Mouse (Mus musculus) cerebellum, postnatal 14 days (tissue): Measurements from ENCODE around the gene Mast1.
A peak's percentile ranks its signal among the peaks of the same experiment; 100 is the strongest.
"Not testable (repeated sequence)": the region's sequence is repeated elsewhere in the genome, so short reads cannot be mapped to it uniquely, and the experiment has no call there.

Experiments used
- DNase-seq, 2 experiments: peaks; one replicate each; pipeline ENCODE4 v3.0.0; 2021; ENCODE audit warnings: mixed read lengths in 2 of 2

Gene Mast1

DNA sequence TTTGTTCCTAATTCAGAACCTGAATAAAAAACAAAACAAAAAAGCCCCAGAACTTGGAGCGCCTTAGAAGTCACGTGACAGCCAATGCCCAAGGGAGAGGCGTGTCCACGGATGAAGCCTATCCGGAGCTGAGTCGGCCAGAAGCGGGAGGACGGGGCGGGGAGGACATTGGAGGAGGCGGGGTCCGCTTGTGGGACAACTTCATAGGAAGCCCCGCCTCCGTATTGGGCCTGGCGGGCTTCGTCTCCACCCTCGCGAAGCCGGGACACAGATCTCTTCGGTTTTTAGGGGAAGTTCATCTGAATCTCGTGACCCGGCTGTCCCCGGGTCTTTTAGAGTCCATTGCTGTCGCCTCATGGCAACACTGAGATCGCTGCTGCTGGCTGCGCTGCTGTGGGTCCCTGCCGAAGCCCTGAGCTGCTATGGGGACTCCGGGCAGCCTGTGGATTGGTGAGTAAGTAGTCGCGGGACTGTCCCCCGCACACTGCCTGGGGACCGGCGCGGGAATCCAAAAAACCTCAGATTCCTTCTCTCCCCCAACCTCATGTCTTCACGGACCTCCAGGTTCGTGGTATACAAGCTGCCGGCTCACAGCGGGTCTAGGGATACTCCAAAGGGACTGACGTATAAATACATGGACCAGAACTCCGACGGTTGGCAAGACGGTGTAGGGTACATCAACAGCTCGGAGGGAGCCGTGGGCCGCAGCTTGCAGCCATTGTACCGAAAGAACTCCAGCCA, 28.6 kb downstream of the Mast1 start, which contains the start of gene Dnase2a:
Gene Dnase2a, plus strand, starts transcription at position 140 of the 741 bp plus-strand sequence.
- DNase-seq, result peak; percentile 80 to 88

DNA sequence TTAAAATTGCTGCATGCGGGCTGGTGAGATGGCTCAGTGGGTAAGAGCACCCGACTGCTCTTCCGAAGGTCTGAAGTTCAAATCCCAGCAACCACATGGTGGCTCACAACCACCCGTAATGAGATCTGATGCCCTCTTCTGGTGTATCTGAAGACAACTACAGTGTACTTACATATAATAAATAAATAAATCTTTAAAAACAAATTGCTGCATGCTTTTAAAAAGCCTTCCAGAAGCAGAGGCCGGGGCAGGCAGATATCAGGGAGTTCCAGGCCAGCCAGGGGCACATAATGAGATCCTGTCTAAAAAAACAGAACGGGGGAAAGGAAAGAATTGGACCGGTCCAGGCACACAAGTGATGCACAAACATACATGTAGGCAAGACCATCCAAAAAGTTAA, 29.2 kb downstream of the Mast1 start:
- not testable (repeated sequence) for DNase-seq

DNA sequence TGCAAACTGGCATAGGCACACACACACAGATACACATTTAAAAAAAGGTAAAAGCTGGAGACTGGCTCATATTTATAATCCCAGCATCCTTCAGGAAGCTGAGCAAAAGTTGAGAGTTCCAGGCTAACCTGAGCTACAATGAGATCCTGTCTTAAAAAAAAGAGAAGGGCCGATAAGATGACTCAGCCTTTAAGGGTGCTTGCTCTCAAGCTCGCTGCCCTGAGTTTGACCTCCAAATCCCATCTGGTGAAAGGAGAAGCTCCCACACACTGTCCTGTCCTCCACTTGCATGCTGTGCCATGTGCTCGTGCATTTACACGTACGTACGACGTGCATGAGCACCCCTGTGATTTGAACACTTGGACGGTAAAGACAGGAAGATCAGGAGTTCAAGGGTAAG, 29.7 kb downstream of the Mast1 start:
- DNase-seq, result no peak

DNA sequence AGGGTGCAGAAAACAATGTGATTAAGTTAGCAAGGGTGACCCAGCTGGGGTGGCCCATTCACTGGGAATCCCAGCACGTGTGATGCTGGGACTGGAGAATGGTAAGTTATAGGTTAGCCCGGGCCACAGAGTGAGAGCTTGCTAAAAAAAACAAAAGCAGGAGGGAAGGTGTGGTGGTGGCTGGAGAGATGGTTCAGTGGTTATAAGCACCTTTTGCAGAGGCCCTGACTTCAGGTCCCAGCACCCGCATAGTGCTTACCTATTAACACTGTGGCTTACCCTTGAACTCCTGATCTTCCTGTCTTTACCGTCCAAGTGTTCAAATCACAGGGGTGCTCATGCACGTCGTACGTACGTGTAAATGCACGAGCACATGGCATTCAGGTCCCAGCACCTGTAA, 30.1 kb downstream of the Mast1 start:
- no peak for DNase-seq

DNA sequence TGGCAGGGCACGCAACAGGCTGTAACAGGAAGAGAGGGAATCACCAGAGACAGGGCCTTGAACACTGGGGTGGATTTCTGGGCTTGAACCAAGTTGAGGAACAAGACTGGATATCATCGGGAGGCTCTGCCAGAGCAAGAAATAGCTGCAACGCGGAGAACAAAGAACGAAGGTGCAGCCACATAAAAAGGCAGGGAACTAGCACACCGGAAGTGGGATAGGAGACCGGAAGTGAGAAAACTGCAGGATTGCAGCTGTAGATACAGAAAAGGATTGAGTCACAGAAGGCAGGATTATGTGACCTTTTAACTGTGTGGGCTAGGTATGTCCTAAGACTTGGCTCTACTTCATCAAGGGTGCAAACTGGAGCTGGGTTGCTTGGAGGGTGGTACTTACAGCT, 32.8 kb downstream of the Mast1 start:
- DNase-seq, result no peak

DNA sequence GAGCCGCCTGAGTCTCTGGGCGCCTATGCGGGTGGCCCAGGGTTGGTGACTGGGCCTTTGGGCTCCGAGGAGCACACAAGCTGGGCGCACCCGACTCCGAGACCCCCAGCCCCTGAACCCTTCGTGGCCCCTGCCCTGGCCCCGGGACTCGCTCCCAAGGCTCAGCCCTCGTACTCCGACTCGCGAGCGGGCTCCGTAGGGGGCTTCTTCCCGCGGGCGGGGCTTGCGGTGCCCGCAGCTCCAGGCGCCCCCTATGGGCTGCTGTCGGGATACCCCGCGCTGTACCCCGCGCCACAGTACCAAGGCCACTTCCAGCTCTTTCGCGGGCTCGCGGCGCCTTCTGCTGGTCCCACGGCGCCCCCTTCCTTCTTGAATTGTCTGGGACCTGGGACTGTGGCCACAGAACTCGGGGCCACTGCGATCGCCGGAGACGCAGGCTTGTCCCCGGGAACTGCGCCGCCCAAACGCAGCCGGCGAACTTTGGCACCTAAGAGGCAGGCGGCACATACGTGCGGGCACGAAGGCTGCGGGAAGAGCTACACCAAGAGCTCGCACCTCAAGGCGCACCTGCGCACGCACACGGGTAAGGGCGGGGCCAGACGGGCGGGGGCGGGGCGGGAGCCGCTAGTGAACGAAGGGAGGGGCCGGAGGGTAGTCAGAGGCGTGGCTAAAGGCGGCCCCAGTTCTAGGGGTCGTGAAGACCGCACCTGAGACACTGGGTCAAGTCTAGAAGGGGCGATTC, 34.1 kb downstream of the Mast1 start:
- DNase-seq, result peak; percentile 99

DNA sequence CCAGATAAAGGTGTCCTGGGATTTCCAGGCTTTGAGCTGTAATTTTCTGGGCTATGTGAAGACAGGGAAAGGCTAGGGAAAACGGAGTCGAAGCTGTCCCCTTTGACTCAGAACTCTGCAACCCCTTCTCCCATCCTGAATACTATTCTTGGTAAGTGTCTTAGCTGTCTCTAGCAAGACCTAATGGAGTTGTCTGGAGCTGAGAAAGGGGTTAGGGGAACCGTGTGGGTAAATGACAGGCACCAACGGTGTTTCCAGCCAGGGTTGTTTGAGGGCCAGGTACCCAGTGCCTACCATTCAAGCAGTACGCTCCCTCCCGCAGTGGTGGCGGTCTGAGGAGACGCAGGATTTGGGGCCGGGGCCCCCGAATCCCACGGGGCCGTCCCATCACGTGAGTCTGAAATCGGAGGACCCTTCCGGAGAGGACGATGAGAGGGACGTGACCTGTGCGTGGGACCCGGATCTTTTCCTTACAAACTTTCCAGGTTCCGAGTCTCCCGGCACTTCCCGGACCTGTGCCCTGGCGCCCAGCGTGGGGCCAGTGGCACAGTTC, 34.7 kb downstream of the Mast1 start:
- no peak for DNase-seq

DNA sequence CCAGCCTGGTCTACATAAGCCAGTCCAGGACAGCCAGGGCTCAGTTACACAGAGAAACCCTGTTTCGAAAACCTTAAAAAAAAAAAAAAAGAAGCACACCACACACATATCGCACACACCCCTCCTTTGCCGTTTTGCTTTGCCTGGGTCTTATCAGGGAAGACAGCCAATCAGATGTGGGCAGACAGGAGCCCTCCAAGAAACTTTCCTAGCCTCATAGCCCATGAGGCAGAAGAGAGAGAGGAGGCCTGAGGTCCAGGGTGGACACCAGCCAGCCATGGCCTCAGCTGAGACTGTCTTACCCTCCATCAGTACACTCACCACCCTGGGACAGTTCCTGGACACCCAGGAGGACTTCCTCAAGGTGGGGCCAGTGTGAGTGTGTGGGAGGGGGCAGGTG, 35.4 kb downstream of the Mast1 start, which contains the start of gene Klf1:
Gene Klf1, plus strand, starts transcription at position 177 of the 400 bp plus-strand sequence.
- DNase-seq, result no peak

DNA sequence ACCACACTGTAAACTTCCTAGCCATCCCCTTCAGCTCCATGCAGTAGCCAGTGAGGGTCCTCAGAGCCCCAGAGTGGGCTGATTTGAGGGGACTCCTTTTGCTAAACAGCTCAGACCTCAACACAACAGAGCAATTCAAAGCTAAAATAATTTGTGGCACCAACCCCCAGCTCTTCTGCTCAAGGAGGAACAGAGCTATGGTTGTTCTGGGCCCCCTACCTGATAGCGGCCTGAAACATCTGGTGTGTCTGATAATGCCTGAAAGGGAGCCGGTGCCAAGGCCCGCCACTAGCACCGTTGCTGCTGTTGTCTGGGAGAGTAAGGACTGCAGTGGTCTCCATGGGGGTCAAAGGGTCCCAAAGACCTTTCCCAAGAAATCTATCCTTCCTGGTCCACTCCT, 36.1 kb downstream of the Mast1 start:
- DNase-seq, result no peak

DNA sequence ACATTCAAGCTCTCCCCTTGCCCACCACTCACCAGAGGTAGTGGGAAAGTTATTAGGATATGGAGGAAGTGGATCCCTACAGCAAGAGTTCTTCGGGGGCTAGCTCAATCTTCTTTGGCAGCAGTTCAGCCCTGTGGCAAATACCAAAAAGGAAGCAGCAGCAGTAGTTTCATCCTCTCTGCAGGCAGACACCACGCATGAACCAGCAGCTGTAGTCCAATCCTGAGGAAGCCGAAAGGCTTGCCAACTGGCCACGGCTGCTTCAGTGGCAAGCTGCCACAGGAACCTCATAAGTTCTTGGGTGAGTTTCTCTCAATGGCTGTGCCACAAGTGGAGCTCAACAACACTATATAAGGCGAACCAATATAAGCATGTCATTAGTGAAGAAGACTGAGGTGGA, 41.2 kb downstream of the Mast1 start:
- no peak for DNase-seq

DNA sequence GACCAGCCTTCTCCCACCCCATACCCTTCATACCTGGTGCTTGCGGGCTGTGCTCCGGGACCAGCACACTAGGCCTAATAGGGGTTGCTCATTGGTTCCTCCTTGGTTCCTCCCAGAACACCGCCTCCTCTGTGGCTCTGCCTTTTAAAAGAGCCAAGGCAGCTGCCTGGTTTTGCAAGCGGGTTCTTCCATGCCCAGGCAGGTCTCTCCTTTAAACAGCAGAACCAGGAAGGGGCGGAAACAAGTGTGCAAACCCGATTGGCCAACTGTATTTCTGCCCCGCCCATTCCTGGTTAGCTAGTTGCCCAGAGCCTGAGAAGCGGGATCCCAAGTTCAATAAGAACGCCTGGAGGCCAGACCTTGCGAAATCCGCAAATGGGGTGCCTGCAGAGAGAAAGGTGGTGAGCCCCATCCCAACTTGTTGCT, 43.4 kb downstream of the Mast1 start, which contains the start of gene Gcdh:
Gene Gcdh, minus strand, starts transcription at position 213 of the 426 bp plus-strand sequence.
- peak; percentile 89 to 92 for DNase-seq

DNA sequence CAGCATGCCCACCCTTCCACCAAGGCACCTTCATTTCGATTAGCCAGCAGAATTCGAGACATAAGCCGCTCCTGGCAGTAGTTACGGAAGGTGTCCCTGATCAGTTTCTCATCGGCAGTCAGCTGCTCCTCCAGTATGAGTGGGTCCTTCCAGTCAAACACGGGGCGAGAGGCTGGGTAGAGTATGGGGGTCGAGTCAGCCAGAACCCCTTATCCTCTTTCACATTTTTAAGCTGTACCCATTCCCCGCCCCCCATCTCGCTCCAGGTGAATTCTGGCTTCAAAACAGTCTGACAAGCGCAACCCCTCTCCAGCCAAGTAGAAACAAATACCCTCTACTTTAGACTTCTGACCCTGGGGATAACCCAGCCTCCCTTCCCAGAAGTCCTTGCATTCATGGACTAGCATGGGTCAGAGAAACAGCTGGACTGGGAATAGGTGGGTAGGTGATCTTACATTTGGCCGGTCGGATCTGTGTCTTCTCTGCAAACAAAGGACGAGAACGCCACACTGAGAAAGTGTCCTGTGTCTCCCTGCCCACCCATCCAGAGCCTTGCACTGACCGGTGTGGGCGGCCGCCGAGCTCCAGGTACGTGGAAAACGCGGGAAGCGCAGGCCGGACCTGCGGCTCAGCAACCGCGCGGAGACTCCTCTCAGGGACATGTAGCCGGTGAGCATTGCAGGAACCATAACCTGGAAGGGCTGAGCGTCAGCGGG, 44.0 kb downstream of the Mast1 start:
- no peak for DNase-seq

DNA sequence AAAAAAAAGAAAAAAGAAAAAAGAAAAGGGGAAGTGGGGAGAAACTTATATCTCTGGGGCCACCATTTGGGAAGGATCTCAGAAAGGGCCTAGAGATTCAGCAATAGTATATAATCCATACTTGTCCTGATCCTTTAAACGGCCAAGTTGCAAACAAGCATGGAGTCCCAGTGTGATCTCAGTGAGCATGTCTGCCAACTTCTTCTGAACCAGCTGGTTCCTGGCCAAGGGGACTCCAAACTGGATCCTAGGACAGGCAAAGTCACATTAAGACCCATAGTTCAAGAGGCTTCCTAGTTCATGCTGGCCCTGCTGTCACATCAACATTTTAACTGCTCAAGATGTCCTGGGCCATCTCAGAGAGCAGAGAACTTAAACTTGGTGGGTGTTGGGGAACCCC, 48.0 kb downstream of the Mast1 start:
- no peak for DNase-seq

DNA sequence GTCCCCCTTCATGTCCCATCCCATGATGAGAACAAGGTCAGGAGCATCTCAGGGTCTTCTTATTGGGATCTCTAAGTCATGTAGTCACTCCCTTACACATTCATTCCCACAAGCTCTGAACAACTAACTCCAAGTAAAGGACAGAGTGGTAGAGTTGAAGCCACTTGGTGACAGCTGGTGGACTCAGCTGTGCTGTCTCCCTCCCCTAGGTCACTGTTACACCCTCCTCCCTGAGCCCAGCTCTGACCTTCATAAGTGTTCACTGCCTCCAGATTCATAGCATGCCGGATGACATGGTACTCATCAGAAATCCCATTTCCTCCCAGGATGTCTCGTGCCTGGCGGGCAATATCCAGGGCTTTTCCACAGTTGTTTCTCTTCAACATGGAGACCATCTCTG, 48.9 kb downstream of the Mast1 start:
- no peak for DNase-seq

DNA sequence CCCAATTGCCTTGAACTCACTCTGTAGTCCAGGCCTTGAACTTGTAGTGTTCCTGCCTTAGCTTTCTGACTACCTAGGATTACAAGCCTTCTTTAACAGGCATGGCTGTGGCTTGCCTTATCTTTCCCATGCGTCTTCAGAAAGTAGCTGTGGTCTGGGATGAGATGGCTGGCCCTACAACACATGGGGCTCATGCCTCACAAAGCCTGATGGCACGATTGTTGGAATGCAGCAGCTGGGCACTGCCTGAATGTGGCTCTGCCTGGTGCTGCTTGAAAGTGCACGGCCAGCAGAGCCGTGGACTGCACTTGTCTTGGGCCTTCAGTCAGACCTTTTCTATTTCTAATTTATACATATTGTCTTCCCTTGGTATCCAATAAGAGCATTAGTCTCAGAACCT, 52.4 kb downstream of the Mast1 start:
- no peak for DNase-seq

DNA sequence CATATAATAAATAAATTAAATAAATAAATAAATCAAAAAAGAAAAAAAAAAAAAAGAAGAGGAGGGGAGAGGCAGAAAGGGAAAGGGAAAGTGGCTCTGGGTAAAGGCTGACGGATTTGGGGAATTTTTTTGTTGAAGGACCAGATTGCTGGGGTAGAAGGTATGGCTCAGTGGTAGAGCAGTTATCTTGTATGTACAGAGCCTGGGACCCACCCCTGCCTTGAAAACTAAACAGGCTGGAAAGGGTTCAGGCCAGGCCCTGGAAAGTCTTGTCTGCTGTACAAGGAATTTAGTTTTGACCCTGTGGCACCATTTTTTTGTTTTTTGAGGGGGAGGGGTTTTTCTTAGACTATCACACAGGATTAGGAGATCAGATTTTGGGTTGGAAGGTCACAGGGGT, 58.2 kb downstream of the Mast1 start:
- DNase-seq, result no peak

DNA sequence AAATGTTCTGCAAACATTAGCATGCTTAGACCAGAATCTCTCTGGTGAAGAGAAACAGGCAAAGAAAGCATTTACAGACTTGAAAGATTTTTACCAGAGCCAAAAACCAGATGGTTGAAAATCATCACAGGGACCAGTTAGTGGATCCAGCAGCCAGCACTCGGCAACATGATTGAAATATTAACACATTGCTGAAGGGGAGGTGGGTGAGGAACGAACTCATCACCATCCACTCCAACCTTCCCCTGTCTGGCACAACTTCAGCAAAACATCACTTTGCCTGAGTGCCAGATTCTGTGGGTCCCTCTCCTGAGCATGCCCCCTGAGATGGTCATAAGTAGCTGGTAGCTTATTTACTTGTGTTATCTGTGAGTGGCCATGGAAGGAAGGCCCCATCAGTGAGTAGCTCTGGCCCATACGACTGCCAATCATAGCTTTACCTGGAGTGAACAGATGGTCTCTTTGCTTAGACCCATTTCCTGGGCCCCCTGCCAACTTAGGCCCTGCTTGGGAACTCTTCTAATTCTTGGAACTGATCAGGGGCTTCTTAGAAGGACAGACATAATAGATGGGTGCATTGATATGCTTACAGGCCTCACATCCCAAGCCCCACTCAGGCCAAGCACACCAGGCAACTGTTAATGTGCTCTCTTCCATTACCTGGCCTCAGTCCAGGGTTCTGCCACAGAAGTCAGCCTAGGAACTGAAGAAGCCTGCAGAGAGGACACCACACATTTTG, 59.7 kb downstream of the Mast1 start:
- DNase-seq, result peak; percentile 94 to 95

DNA sequence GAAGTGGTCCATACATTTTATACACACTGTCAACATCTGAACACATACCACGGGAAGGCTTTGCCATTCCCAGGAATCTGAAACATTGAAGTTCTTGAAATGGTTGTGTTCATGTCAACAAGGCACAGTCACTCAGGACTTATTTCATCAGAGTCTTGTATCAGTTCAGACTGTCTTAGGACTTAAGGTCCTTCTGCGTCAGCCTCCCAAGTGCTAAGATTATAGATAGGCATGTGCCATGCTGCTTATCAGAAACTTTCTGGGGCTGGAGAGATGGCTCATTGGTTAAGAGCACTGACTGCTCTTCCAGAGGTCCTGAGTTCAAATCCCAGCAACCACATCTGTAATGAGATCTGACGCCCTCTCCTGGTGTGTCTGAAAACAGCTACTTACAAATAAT, 62.8 kb downstream of the Mast1 start:
- no peak for DNase-seq

DNA sequence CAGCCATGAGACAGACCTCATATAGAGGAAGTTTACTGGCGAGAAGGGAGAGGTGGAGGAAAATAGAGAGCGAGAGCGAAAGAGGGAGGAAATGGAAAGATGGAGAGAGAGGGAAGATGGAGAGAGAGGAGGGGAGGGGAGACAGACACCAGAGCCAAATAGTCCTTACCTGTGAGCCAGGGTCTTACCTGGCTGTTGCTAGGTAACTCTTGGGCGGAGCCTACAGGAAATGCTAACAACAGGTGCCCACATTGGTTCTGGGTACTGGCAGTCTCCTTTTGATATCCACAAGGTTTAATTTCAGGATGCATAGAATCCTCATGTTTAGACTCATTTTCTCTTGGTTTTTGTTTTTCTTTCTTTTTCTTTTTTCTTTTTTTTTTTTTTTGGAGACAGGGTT, 64.1 kb downstream of the Mast1 start:
- no peak for DNase-seq

DNA sequence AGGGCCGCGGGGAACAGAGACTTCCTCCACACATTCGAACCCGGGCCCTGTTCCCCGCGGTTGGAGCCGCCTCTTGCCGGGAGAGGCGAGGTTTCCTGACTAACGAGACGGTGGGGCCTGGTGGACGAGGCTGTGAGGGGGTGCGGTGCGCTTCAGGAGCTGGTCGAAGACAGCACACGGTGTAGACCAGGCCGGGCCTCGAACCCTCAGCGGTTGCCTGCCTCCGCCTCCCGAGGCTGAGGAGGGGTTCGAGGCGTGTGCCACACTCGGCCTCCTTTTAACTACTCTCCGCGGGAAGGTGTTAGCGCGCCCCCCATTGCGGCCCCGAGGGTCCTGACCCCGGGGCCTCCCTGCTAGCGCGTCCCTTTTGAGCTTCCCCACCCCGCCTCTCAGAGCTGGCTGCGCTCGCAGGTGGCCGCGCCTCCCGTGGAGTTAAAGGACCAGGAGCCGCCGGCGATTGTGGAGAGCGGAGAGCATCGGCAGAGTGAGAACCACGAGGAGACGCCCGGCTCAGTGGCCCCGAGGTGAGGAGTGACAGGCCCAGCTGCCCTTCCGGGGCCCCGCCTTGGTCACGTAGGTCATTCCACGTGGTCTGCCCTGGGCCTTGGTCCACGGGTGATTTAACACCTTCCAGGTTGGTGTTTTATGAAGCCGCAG, 64.7 kb downstream of the Mast1 start:
- DNase-seq, result peak; percentile 29 to 48

DNA sequence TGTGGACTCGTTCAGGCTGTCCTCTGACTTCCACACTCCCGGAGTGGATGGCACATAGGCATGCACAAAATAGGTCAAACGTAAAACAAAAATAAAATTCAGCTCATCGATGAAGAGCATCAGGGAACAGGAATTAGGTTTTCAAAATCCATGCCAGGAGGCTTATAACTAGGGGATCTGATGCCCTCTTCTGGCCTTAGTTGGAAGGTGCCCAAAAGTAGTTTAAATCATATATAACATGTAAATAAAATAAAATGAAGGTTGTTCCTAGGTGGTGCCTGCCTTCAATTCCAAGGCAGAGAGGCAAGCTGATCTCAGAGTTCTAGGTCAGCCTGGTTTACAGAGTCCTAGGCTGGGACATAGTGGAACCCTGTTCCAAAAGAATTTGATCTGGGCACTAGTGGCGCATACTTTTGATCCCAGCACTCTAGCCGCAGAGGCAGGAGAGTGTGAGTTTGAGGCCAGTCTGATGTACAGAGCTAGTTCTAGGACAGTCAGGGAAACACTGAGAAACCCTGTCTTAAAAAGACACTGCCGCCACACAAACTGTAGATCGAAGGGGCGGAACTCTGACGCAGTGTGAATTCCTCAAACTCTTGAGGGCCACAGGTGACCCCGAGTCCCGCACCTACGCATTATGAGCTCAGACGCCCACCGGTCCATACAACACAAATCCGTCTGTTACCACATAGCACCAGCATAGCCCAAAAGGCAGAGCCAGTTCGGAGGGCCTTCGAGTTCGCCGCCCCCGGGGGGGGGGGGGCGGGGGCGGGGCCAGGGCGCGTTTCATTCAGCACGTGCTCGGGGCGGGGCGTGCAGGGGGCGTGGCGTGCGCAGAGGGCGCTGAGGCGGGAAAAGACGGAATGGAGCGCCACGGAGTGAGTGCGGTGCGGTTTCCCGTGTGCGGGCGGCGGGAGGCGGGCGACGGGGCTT, 65.5 kb downstream of the Mast1 start, which contains the start of gene Syce2:
Gene Syce2, plus strand, starts transcription at position 736 of the 933 bp plus-strand sequence.
- DNase-seq, result peak; percentile 71 to 84
